8 mouse cellular contexts compared by ENCODE assay signal in genomic region chr10:123091737-123092136, GRCm38 (mm10). TPM values are rescaled to one million over a fixed set of nuclear protein-coding genes. Genes with fewer than 3 reads are reported as not detected.
A peak's percentile ranks its signal among the peaks of the same experiment; 100 is the strongest.
DNase-seq lines count a peak whose midpoint lies in the region; ATAC-seq and TF ChIP-seq lines count a peak whose summit lies in the region.

No protein-coding gene starts in this region.

- DNase-seq in cerebellum, adult 11 months, result peak; percentile 27
- no peak for DNase-seq in cerebellum, adult 11-12 months
- DNase-seq in A20 (ENCODE audit: low read depth, low spot score), result peak; percentile 72
- peak; percentile 60 for DNase-seq in forebrain, embryonic 10.5 days (ENCODE audit: extremely low spot score, low spot score)
- DNase-seq in liver, postnatal 0 days, result peak; percentile 76

- H3K4me2 ChIP-seq in intestine, postnatal 0 days (replicated peaks; ENCODE audit: low read depth), result no peak overlapping the region
- H3K4me2 ChIP-seq in liver, postnatal 0 days (ENCODE audit: low read depth, low read length), result no peak overlapping the region
- H3K4me2 ChIP-seq in neural tube, embryonic 14.5 days (ENCODE audit: low read depth, low read length), result no peak overlapping the region

- WGBS in bone marrow, adult 2 months, result 39% methylated on average over 5 of the region's 5 CpGs
- WGBS in forebrain, embryonic 10.5 days, result 31% methylated on average over 5 of the region's 5 CpGs
- WGBS in intestine, postnatal 0 days, result 33% methylated on average over 5 of the region's 5 CpGs
- WGBS in liver, postnatal 0 days (ENCODE audit: insufficient replicate concordance), result 37% methylated on average over 5 of the region's 5 CpGs
- WGBS in neural tube, embryonic 14.5 days, result 33% methylated on average over 5 of the region's 5 CpGs

- no peak overlapping the region for H3K4me3 ChIP-seq in bone marrow, adult 2 months (replicated peaks; ENCODE audit: control insufficient read depth, low read depth, low read length)
- no peak overlapping the region for H3K4me3 ChIP-seq in forebrain, embryonic 10.5 days
- H3K4me3 ChIP-seq in intestine, postnatal 0 days (ENCODE audit: low read depth, low read length), result no peak overlapping the region
- no peak overlapping the region for H3K4me3 ChIP-seq in liver, postnatal 0 days (ENCODE audit: low read depth, low read length)
- no peak overlapping the region for H3K4me3 ChIP-seq in neural tube, embryonic 14.5 days (ENCODE audit: low read depth, low read length)

- no peaks in the 10 kb centered on the region for H3K27me3 ChIP-seq in forebrain, embryonic 10.5 days (ENCODE audit: poor library complexity, severe bottlenecking)
- H3K27me3 ChIP-seq in intestine, postnatal 0 days (replicated peaks; ENCODE audit: control insufficient read depth, insufficient read depth, low read length), result no peaks in the 10 kb centered on the region
- no peaks in the 10 kb centered on the region for H3K27me3 ChIP-seq in liver, postnatal 0 days (ENCODE audit: insufficient read depth, low read length)
- no peaks in the 10 kb centered on the region for H3K27me3 ChIP-seq in neural tube, embryonic 14.5 days (ENCODE audit: control insufficient read depth, insufficient read depth, low read length)

- TF ChIP-seq POLR2A in bone marrow, adult 2 months (IDR thresholded peaks at IDR 0.05; ENCODE audit: borderline replicate concordance, control insufficient read depth, low read depth, low read length), result no peak

- TF ChIP-seq CTCF in bone marrow, adult 2 months (IDR thresholded peaks at IDR 0.05; ENCODE audit: control insufficient read depth, insufficient read depth, low read length), result peak; percentile 42
- TF ChIP-seq CTCF in intestine, postnatal 0 days (IDR thresholded peaks at IDR 0.05; ENCODE audit: low read depth), result peak; percentile 85
- TF ChIP-seq CTCF in liver, postnatal 0 days (IDR thresholded peaks at IDR 0.05; ENCODE audit: low read depth), result peak; percentile 85

- H3K36me3 ChIP-seq in forebrain, embryonic 10.5 days (replicated peaks), result no peaks in the 10 kb centered on the region
- no peaks in the 10 kb centered on the region for H3K36me3 ChIP-seq in intestine, postnatal 0 days (ENCODE audit: control insufficient read depth, insufficient read depth)
- H3K36me3 ChIP-seq in liver, postnatal 0 days (replicated peaks; ENCODE audit: insufficient read depth, low read length), result no peaks in the 10 kb centered on the region
- H3K36me3 ChIP-seq in neural tube, embryonic 14.5 days (ENCODE audit: control insufficient read depth, insufficient read depth, low read length), result no peaks in the 10 kb centered on the region

- H3K9me3 ChIP-seq in forebrain, embryonic 10.5 days, result no peaks in the 10 kb centered on the region
- no peaks in the 10 kb centered on the region for H3K9me3 ChIP-seq in intestine, postnatal 0 days (ENCODE audit: control insufficient read depth)
- H3K9me3 ChIP-seq in liver, postnatal 0 days (ENCODE audit: low read length), result no peaks in the 10 kb centered on the region
- H3K9me3 ChIP-seq in neural tube, embryonic 14.5 days (ENCODE audit: control insufficient read depth, low read length), result no peaks in the 10 kb centered on the region

- peaks cover 1% of the 10 kb centered on the region; the same call in 1 of the 2 replicates for H3K4me1 ChIP-seq in bone marrow, adult 2 months (ENCODE audit: control insufficient read depth, insufficient read depth, low read length)
- no peaks in the 10 kb centered on the region for H3K4me1 ChIP-seq in forebrain, embryonic 10.5 days
- H3K4me1 ChIP-seq in intestine, postnatal 0 days (replicated peaks; ENCODE audit: control insufficient read depth, insufficient read depth, low read length), result no peaks in the 10 kb centered on the region
- no peaks in the 10 kb centered on the region for H3K4me1 ChIP-seq in liver, postnatal 0 days (ENCODE audit: insufficient read depth)
- no peaks in the 10 kb centered on the region for H3K4me1 ChIP-seq in neural tube, embryonic 14.5 days (ENCODE audit: control insufficient read depth, insufficient read depth, low read length)

- H3K27ac ChIP-seq in bone marrow, adult 2 months (ENCODE audit: control insufficient read depth, insufficient read depth, low read depth, low read length, poor library complexity), result no peak overlapping the region
- no peak overlapping the region for H3K27ac ChIP-seq in forebrain, embryonic 10.5 days
- no peak overlapping the region for H3K27ac ChIP-seq in intestine, postnatal 0 days (ENCODE audit: low read depth, low read length)
- H3K27ac ChIP-seq in liver, postnatal 0 days (ENCODE audit: low read depth), result no peak overlapping the region
- H3K27ac ChIP-seq in neural tube, embryonic 14.5 days (ENCODE audit: low read depth, low read length), result no peak overlapping the region

- TF ChIP-seq EP300 in liver, postnatal 0 days (IDR thresholded peaks at IDR 0.05; ENCODE audit: low read depth), result no peak

- no peak for ATAC-seq in intestine, postnatal 0 days
- ATAC-seq in liver, postnatal 0 days, result peak; percentile 67
- ATAC-seq in neural tube, embryonic 14.5 days (ENCODE audit: low read depth), result peak; percentile 61

- H3K9ac ChIP-seq in intestine, postnatal 0 days (ENCODE audit: low read depth, low read length), result no peak overlapping the region
- H3K9ac ChIP-seq in liver, postnatal 0 days (replicated peaks), result no peak overlapping the region
- no peak overlapping the region for H3K9ac ChIP-seq in neural tube, embryonic 14.5 days (replicated peaks; ENCODE audit: low read depth, low read length)

RNA-seq across cellular contexts. Expression of gene Mon2, which starts 15.4 kb away (rescaled TPM):
- polyA plus RNA-seq in bone marrow, adult 2 months (2011; ENCODE audit: insufficient read depth, insufficient read length, low replicate concordance, missing spikeins), result 14.4 and 24.4 TPM in 2 replicates
- polyA plus RNA-seq in forebrain, embryonic 10.5 days (2016; fragmentation: Nextera tagmentation; extraction: Ambion mirVana), result 20.0 and 21.1 TPM in 2 replicates
- polyA plus RNA-seq in intestine, postnatal 0 days (2015; fragmentation: Nextera tagmentation; extraction: Ambion mirVana), result 16.4 and 22.1 TPM in 2 replicates
- polyA plus RNA-seq in liver, postnatal 0 days (2015; fragmentation: Nextera tagmentation; extraction: Ambion mirVana), result 12.0 and 12.3 TPM in 2 replicates
- 34.7 and 45.9 TPM in 2 replicates for polyA plus RNA-seq in neural tube, embryonic 14.5 days (2014; fragmentation: Nextera tagmentation; extraction: Ambion mirVana)
